Mouse (Mus musculus) neural tube, embryonic 15.5 days (tissue): Measurements from ENCODE around the gene Macf1. TPM values are rescaled to one million over a fixed set of nuclear protein-coding genes. Genes with fewer than 3 reads are reported as not detected.
A peak's percentile ranks its signal among the peaks of the same experiment; 100 is the strongest.
"Not testable (repeated sequence)": the region's sequence is repeated elsewhere in the genome, so short reads cannot be mapped to it uniquely, and the experiment has no call there.

Experiments
- ATAC-seq: fragments of 200-750 bp; cut with Nextera tagmentation; 2 replicates; pipeline ENCODE4 v1.8.0; 2017; ENCODE audit warnings: mild to moderate bottlenecking, moderate TSS enrichment, moderate library complexity; ENCODE audit not compliant: low FRiP score
- H3K27ac ChIP-seq: fragments of 300-500 bp; sonication (generic); replicated peaks from 2 replicates; pipeline ENCODE4 v1.5.1; 2015; ENCODE audit warnings: mild to moderate bottlenecking, inconsistent platforms
- H3K27me3 ChIP-seq: fragments of 300-500 bp; sonication (generic); replicated peaks from 2 replicates; pipeline ENCODE4 v1.6.1; 2015; ENCODE audit warnings: inconsistent platforms
- H3K36me3 ChIP-seq: fragments of 300-500 bp; sonication (generic); 2 replicates; pipeline ENCODE4 v1.6.1; 2015; ENCODE audit warnings: inconsistent platforms
- H3K4me1 ChIP-seq: fragments of 300-500 bp; sonication (generic); 2 replicates; pipeline ENCODE4 v1.6.1; 2015; ENCODE audit warnings: inconsistent platforms
- H3K4me2 ChIP-seq: fragments of 300-500 bp; sonication (generic); 2 replicates; pipeline ENCODE4 v1.6.1; 2015; ENCODE audit warnings: inconsistent platforms, mild to moderate bottlenecking, moderate library complexity
- H3K4me3 ChIP-seq: fragments of 300-500 bp; sonication (generic); replicated peaks from 2 replicates; pipeline ENCODE4 v1.5.1; 2015; ENCODE audit warnings: mild to moderate bottlenecking, inconsistent platforms
- H3K9ac ChIP-seq: fragments of 300-500 bp; sonication (generic); replicated peaks from 2 replicates; pipeline ENCODE4 v1.6.1; 2015; ENCODE audit warnings: mild to moderate bottlenecking, inconsistent platforms
- H3K9me3 ChIP-seq: fragments of 300-500 bp; sonication (generic); replicated peaks from 2 replicates; pipeline ENCODE4 v1.6.1; 2016; ENCODE audit warnings: inconsistent platforms
- WGBS: fragments of 180-500 bp; shearing (Covaris S2); methylation state at CpG from one replicate; pipeline ENCODE4 v1.1.7; 2015; ENCODE audit warnings: mixed read lengths; 5-methylcytosine and 5-hydroxymethylcytosine counted together
- microRNA-seq: library from miRNA; unstranded; fragments of <30 nt; microRNA quantifications from one replicate; pipeline ENCODE4, GENCODE M21; 2017
- polyA plus RNA-seq: library from polyadenylated mRNA; unstranded; fragments of >200 nt; fragmentation: Nextera tagmentation; extraction: Ambion mirVana; gene quantifications from 2 replicates; pipeline ENCODE4 v1.2.1, GENCODE M21; 2015

Gene Macf1
- polyA plus RNA-seq, 1 experiment from 2014 or later = 62.6 TPM

DNA sequence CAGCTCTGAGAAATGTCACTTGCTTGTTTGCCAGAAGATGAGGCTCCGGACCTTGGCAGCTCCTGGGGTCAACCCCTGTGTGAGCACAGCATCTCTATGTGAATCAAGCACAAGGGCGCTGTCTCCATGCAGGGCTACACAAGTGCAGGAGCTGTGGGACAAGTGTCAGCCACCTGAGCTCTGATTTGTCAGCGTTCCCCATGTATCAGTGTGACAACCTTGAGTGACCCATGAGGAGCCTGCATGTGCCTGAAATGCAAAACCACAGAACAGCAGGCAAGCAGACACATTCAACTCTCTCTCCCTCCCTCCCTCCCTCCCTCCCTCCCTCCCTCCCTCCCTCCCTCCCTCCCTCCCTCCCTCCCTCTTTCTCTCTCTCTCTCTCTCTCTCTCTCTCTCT lies 356.5 kb downstream of the Macf1 start:
- Histone ChIP-seq H3K4me1 (peaks cover 7% of the 10 kb centered on the region; the same call in 1 of the 2 replicates), H3K27me3 (peaks cover 4% of the 10 kb centered on the region), H3K9ac (no peak overlapping the region), H3K9me3 (no peaks in the 10 kb centered on the region), H3K27ac (no peak overlapping the region), H3K4me2 (no peak overlapping the region), H3K36me3 (no peaks in the 10 kb centered on the region), H3K4me3 (no peak overlapping the region)
- ATAC-seq = no peak
- 64% methylated on average over 3 of the region's 3 CpGs for WGBS

DNA sequence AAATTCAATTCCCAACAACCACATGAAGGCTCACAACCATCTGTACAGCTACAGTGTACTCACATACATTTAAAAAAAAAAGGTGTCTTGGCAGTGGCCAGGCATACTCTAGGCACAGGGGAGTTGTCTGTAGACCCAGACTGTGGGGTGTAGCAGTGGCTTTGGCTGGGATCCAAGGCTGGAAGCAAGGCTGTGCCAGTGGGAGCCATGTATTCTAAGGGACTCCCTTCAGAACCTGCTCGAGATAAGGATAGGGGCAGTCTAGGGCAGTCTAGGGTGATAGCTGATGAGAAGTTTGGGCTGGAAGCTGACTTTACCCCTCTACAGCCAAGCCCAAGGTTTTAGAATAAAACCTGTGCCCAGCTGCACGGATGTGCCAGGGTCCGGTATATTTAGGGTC lies 358.1 kb downstream of the Macf1 start:
- no peak overlapping the region for H3K9ac ChIP-seq
- H3K4me3 ChIP-seq = no peak overlapping the region
- H3K4me2 ChIP-seq = no peak overlapping the region
- no peaks in the 10 kb centered on the region for H3K36me3 ChIP-seq
- H3K4me1 ChIP-seq = peaks cover 7% of the 10 kb centered on the region; the same call in 1 of the 2 replicates
- no peaks in the 10 kb centered on the region for H3K9me3 ChIP-seq
- ATAC-seq = no peak
- H3K27me3 ChIP-seq = peaks cover 10% of the 10 kb centered on the region
- no peak overlapping the region for H3K27ac ChIP-seq
- WGBS = 74% methylated on average over 3 of the region's 3 CpGs

DNA sequence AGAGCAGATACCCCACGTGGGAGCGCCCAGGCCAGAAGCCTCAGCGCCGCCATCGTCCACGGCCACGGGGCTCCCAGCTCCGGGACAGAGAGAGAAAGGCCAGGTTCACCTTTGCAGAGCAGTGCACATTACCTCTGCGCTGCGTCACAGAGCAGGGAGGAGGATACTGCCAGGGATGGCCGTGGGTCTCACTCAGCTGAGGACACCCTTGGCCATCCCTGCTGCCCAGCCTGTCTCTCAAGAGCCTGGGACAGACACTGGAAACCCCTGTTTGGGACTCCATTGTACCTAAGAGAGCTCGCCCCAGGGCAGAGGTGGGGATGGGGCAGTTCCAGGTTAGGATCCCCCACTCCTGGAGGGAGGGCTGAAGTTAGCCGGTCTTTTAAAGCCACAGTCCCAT lies 360.6 kb downstream of the Macf1 start, which contains the start of gene Oxct2a:
Gene Oxct2a, minus strand, starts transcription at position 101 of the 400 bp plus-strand sequence.
- Histone ChIP-seq H3K4me2 (peak within 1 kb of the TSS; percentile 57), H3K27me3 (peaks cover 10% of the 10 kb centered on the region), H3K9me3 (no peaks in the 10 kb centered on the region), H3K9ac (no peak within 1 kb of the TSS), H3K36me3 (no peaks in the 10 kb centered on the region), H3K4me1 (peaks cover 7% of the 10 kb centered on the region; the same call in 1 of the 2 replicates), H3K27ac (no peak within 1 kb of the TSS), H3K4me3 (peak within 1 kb of the TSS; percentile 25)
- peak; percentile 46 for ATAC-seq
- 17% methylated on average over 13 of the region's 13 CpGs for WGBS

DNA sequence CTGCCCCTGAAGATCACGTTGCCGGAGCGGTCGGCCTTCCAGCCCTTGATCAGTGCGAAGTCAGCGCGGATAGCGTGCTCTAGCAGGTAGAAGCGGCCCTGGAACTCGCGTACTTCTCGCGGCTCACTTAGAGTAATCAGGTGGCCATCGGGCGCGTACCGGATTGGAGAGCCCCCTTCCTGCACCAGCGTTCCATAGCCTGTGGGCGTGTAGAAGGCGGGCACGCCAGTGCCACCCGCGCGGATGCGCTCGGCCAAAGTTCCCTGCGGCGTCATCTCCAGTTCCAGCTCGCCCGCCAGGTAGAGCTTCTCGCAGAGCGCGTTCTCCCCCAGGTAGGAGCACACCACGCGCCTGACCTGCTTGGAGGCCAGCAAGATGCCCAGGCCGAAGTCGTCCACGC lies 361.2 kb downstream of the Macf1 start:
- H3K27ac ChIP-seq, H3K9ac ChIP-seq, H3K36me3 ChIP-seq, H3K4me1 ChIP-seq, H3K9me3 ChIP-seq: not testable (repeated sequence)
- Histone ChIP-seq H3K27me3 (peaks cover 10% of the 10 kb centered on the region), H3K4me3 (peak overlapping the region; percentile 25), H3K4me2 (peak overlapping the region; percentile 57)
- WGBS = 17% methylated on average over 22 of the region's 38 CpGs
- ATAC-seq = peak; percentile 78

DNA sequence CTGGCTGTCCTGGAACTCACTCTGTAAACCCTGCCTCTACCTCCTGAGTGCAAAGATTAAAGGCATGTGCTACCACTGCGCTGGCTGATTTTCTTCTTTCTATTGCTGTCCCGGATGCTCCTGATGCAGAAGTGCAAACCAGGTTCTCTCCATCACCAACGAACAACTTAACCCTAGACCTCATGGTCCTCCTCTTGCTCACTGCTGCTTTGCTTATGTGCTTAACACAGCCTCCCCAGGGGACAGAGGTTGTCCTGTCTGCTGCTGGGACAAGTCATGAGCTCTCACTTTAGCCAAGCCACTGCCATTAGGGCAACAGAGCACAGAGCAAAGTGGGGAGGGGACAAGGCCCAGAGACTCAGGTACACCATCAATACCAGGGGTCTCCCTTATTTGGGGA lies 369.7 kb downstream of the Macf1 start:
- H3K9me3 ChIP-seq = no peaks in the 10 kb centered on the region
- no peak overlapping the region for H3K4me3 ChIP-seq
- H3K36me3 ChIP-seq = no peaks in the 10 kb centered on the region
- no peaks in the 10 kb centered on the region for H3K4me1 ChIP-seq
- H3K9ac ChIP-seq = no peak overlapping the region
- no peaks in the 10 kb centered on the region for H3K27me3 ChIP-seq
- no peak overlapping the region for H3K4me2 ChIP-seq
- no peak for ATAC-seq
- 91% methylated on average over 3 of the region's 3 CpGs for WGBS
- H3K27ac ChIP-seq = no peak overlapping the region

DNA sequence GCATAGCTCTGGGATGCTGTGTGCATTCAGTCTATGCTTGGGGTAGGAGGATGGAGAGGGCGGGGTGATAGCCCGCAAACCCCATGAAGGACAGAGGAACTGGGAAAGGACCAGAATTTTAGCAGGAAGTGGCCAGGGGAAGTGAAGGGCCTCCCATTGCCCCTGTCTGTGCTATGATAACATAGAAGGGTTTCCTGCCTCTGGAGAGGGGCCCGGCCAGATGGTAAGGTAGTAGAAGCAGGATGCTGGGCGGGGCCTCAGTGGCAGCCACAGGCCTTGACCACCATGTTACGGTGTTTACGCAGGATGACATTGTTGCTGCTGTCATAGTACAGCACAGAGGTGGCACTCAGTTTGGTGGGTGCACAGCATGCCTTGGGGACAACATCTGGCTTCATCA lies 371.1 kb downstream of the Macf1 start:
- no peak overlapping the region for H3K27ac ChIP-seq
- no peaks in the 10 kb centered on the region for H3K27me3 ChIP-seq
- no peak for ATAC-seq
- WGBS = 85% methylated on average over 6 of the region's 6 CpGs
- H3K9ac ChIP-seq = no peak overlapping the region
- no peaks in the 10 kb centered on the region for H3K9me3 ChIP-seq
- H3K36me3 ChIP-seq = no peaks in the 10 kb centered on the region
- H3K4me1 ChIP-seq = no peaks in the 10 kb centered on the region
- H3K4me3 ChIP-seq = no peak overlapping the region
- no peak overlapping the region for H3K4me2 ChIP-seq

DNA sequence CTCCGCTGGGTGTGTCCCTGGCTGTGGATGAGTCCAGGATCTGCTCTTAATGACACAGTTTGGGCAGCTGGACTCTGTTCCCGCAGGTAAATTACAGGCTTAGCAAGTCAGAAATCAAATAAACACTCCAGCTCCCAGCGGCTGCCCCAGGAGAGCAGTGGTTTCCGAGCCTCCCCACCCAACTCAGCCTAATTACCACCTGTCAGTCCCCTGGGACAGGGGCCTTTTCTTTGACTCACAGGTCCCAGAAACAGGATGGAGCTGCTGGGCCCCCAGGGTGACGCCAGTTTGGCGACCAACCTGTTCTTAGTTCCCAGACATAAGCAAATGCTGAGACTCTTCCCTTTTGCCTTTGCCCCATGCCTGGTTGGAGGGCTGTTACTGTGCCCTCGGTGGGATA lies 372.3 kb downstream of the Macf1 start:
- Histone ChIP-seq H3K9ac (no peak overlapping the region), H3K36me3 (no peaks in the 10 kb centered on the region), H3K4me2 (no peak overlapping the region), H3K27ac (no peak overlapping the region), H3K4me3 (no peak overlapping the region), H3K27me3 (no peaks in the 10 kb centered on the region), H3K9me3 (no peaks in the 10 kb centered on the region), H3K4me1 (no peaks in the 10 kb centered on the region)
- ATAC-seq = no peak
- 87% methylated on average over 7 of the region's 7 CpGs for WGBS

DNA sequence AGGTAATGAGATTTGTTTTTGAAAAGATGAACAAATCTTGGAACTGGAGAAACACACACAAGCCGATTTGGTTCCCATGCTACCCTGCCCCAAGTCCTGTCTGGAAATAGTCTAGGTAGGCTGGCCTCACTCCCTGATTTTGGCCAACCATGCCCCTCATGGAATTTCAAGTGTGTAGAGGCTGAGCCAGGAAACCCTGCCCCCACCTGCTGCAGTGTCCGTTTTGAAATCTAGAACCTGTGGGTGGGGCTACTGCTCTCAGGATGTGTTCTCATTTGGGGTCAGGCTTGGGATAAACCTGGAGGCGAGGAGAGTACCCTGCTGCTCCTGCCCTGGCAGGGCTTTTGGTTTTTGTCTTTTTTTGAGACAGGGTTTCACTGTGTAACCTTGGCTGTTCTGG lies 375.9 kb downstream of the Macf1 start:
- Histone ChIP-seq H3K4me3 (no peak overlapping the region), H3K4me1 (no peaks in the 10 kb centered on the region), H3K27me3 (no peaks in the 10 kb centered on the region), H3K4me2 (no peak overlapping the region), H3K9me3 (no peaks in the 10 kb centered on the region), H3K9ac (no peak overlapping the region), H3K27ac (no peak overlapping the region), H3K36me3 (peaks cover 10% of the 10 kb centered on the region)
- 69% methylated on average over 3 of the region's 3 CpGs for WGBS
- ATAC-seq = no peak

DNA sequence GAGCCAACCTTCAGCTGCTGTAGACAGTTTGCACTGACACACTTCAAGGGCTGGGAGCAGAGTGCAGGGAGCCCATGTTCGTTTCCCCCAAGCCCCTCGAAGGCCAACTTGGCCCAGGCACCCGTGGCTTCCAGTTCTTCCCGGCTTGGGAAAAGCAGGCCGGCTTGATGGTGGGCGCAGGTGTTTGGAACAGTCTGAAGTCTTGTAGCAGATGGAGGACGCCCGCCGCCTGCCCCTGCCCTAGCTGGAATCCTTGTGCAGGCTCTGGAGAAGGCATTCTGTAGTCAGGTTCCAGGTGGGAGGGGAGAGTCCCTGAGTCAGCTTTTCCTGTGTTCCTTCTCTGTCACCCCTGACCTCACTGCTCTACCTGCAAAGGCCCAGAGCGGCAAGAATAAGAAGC lies 377.2 kb downstream of the Macf1 start:
- H3K36me3 ChIP-seq = peaks cover 23% of the 10 kb centered on the region
- no peak for ATAC-seq
- no peaks in the 10 kb centered on the region for H3K9me3 ChIP-seq
- WGBS = 92% methylated on average over 10 of the region's 10 CpGs
- H3K4me1 ChIP-seq = no peaks in the 10 kb centered on the region
- H3K9ac ChIP-seq = no peak overlapping the region
- no peaks in the 10 kb centered on the region for H3K27me3 ChIP-seq
- H3K27ac ChIP-seq = no peak overlapping the region
- H3K4me2 ChIP-seq = no peak overlapping the region
- no peak overlapping the region for H3K4me3 ChIP-seq

DNA sequence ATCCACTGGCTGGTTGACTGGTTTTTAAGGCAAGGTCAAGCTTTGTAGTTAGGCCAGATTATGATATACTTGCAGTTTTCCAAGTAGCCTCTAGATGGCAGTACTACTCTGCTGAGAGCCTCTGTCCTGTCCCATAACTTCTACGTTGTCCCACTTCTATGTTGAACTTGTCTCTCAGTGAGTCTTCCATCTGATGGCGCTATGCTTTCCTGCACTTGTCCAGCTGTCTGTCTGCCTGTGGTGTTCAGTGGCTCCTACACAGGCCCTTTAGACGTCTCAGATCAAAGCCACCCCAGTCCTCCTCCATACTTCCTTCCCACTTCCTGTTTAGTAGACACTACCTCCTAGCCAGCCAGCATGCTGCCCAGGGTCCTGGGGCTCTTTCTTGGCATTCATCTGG lies 378.4 kb downstream of the Macf1 start:
- H3K27me3 ChIP-seq = no peaks in the 10 kb centered on the region
- no peak overlapping the region for H3K4me2 ChIP-seq
- no peak overlapping the region for H3K9ac ChIP-seq
- 29% methylated on average over 3 of the region's 3 CpGs for WGBS
- peaks cover 26% of the 10 kb centered on the region for H3K36me3 ChIP-seq
- H3K4me1 ChIP-seq = no peaks in the 10 kb centered on the region
- H3K27ac ChIP-seq = no peak overlapping the region
- H3K9me3 ChIP-seq = no peaks in the 10 kb centered on the region
- no peak overlapping the region for H3K4me3 ChIP-seq
- no peak for ATAC-seq

Small RNA genes within 50 kb of the gene (microRNA-seq; reads per million reads assigned to microRNA genes)
- not detected for gene Mir6398

Other genes with a start within 250 kb of the Macf1 start
- 474 and 561 TPM in 2 replicates for gene Ndufs5, start 33.8 kb upstream of the Macf1 start, polyA plus RNA-seq
- gene Akirin1, start 66.0 kb upstream of the Macf1 start, polyA plus RNA-seq = 73.5 and 79.9 TPM in 2 replicates
- gene Rhbdl2, start 103.5 kb upstream of the Macf1 start, polyA plus RNA-seq = 1.7 and 4.6 TPM in 2 replicates
- 0.08 and 0.15 TPM in 2 replicates for gene 4933427I04Rik, start 175.3 kb upstream of the Macf1 start, polyA plus RNA-seq
- 37.6 and 45.2 TPM in 2 replicates for gene Mycbp, start 220.5 kb upstream of the Macf1 start, polyA plus RNA-seq
- 44.4 and 45.4 TPM in 2 replicates for gene Rragc, start 233.1 kb upstream of the Macf1 start, polyA plus RNA-seq
- not detected in 2 replicates for gene 4930535I16Rik, start 233.7 kb upstream of the Macf1 start, polyA plus RNA-seq